Mouse (Mus musculus) brain, embryonic 14.5 days (tissue): ENCODE results near the gene Gm49378.

ENCODE experiments used
- CTCF ChIP-seq: fragments of 200-500 bp; IDR thresholded peaks from 2 replicates; pipeline ENCODE4 v1.5.1; 2012; ENCODE audit warnings: inconsistent platforms, mild to moderate bottlenecking, moderate library complexity, borderline replicate concordance; ENCODE audit not compliant: insufficient read depth, insufficient read length; ENCODE audit errors: extremely low read depth
- POLR2A ChIP-seq: fragments of 200-500 bp; IDR thresholded peaks from 2 replicates; pipeline ENCODE4 v1.6.1; 2012; ENCODE audit warnings: mild to moderate bottlenecking, inconsistent platforms, borderline replicate concordance; ENCODE audit not compliant: poor library complexity, insufficient read depth, insufficient read length, severe bottlenecking; ENCODE audit errors: extremely low read depth

DNA sequence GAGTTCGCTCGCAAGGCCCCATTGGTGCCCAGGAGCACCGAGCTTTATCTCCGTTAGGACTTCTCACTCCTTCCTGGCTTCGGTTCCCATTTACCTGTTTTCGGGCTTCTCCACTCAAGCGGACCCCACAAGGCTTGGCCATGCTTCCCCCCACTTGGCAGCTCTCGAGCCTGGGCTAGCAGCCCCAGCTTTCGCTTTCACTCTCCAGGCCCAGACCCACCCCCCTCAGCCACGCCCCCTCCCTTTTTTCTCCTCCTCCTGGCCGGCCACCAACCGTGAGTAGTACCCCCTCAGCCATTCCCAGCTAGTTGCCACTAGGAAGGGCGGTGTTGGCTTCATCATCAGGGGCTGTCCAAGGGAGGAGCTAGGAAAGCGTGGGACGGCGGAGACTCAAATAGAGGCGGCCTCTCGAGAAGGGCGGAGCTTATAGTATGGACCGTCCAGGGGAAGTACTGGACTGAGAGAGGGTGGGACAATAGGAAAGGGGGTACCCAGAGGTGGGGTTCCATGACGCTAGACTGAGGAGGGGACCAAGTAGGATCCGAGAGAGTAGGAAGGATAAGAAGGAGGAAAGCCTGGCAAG lies 46.9 kb downstream of the Gm49378 start, which contains the start of gene Psme2:
- peak; percentile 9; the same call in 1 of the 2 replicates for TF ChIP-seq POLR2A
- peak; percentile 2; the same call in 1 of the 2 replicates for TF ChIP-seq CTCF
